8 mouse cellular contexts compared by ENCODE assay signal in the genomic region with DNA sequence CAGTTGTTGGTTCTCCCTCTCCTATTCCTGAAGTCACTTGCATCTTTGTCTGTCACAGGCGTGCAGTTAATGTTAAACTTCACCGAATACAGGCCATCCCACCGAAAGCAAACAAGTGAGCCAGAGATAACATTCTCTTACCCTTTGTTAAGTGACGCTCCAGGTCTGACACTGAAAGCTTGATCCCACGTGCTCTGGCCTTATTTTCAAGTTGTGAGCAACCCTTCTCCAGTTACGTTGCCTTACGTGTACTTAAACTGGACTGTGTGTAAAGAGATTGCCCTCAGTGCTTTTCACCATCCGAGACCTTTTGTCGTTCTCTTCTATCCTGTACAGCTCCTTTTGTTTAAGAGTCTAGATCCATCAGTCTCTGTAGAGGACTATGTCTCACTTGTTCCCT. TPM values are rescaled to one million over a fixed set of nuclear protein-coding genes. Genes with fewer than 3 reads are reported as not detected.
A peak's percentile ranks its signal among the peaks of the same experiment; 100 is the strongest.
DNase-seq lines count a peak whose midpoint lies in the region; ATAC-seq and TF ChIP-seq lines count a peak whose summit lies in the region.

No protein-coding gene starts in this region.

- no peaks in the 10 kb centered on the region for H3K9me3 ChIP-seq in lung, postnatal 0 days (ENCODE audit: low read length)
- H3K9me3 ChIP-seq in limb, embryonic 13.5 days, result no peaks in the 10 kb centered on the region
- H3K9me3 ChIP-seq in stomach, embryonic 16.5 days (replicated peaks; ENCODE audit: control insufficient read depth, low read length), result no peaks in the 10 kb centered on the region

- TF ChIP-seq EP300 in lung, postnatal 0 days (IDR thresholded peaks at IDR 0.05), result no peak

- TF ChIP-seq CTCF in lung, postnatal 0 days (IDR thresholded peaks at IDR 0.05), result no peak

- DNase-seq in embryo, embryonic 10 days (ENCODE audit: low spot score), result peak; percentile 36
- DNase-seq in embryo, embryonic 10.5 days (ENCODE audit: low spot score), result no peak
- DNase-seq in lung, postnatal 0 days (ENCODE audit: low spot score), result no peak
- no peak for DNase-seq in lung, postnatal 4 days
- no peak for DNase-seq in thymus, postnatal 4 days
- DNase-seq in natural killer cell, adult 2 months (ENCODE audit: low spot score in 2 of 2), result no peak

- H3K4me3 ChIP-seq in lung, postnatal 0 days (ENCODE audit: low read depth, low read length), result peak overlapping the region; percentile 66; the same call in 1 of the 2 replicates
- H3K4me3 ChIP-seq in limb, embryonic 13.5 days, result peak overlapping the region; percentile 68
- H3K4me3 ChIP-seq in stomach, embryonic 16.5 days (replicated peaks; ENCODE audit: low read length), result peak overlapping the region; percentile 66

- H3K27ac ChIP-seq in lung, postnatal 0 days (ENCODE audit: low read length), result 0 out of 2 replicates have a peak overlapping the region, but pooled peaks have one; percentile 7
- no peak overlapping the region for H3K27ac ChIP-seq in limb, embryonic 13.5 days
- H3K27ac ChIP-seq in stomach, embryonic 16.5 days (ENCODE audit: low read length), result no peak overlapping the region; the same call in 1 of the 2 replicates

- no peaks in the 10 kb centered on the region for H3K27me3 ChIP-seq in lung, postnatal 0 days (replicated peaks; ENCODE audit: insufficient read depth, low read length)
- no peaks in the 10 kb centered on the region for H3K27me3 ChIP-seq in limb, embryonic 13.5 days
- no peaks in the 10 kb centered on the region; the same call in 1 of the 2 replicates for H3K27me3 ChIP-seq in stomach, embryonic 16.5 days (ENCODE audit: control insufficient read depth, insufficient read depth, low read length)

- H3K9ac ChIP-seq in lung, postnatal 0 days (replicated peaks; ENCODE audit: low read depth), result peak overlapping the region; percentile 8; the same call in 1 of the 2 replicates
- H3K9ac ChIP-seq in limb, embryonic 13.5 days, result no peak overlapping the region
- peak overlapping the region; percentile 45 for H3K9ac ChIP-seq in stomach, embryonic 16.5 days (ENCODE audit: low read length)

- ATAC-seq in lung, postnatal 0 days, result no peak
- no peak for ATAC-seq in limb, embryonic 13.5 days (ENCODE audit: low FRiP score, low read depth)
- no peak for ATAC-seq in stomach, embryonic 16.5 days (ENCODE audit: insufficient read depth, low FRiP score)

- WGBS in lung, postnatal 0 days, result 26% methylated on average over 9 of the region's 9 CpGs
- 54% methylated on average over 9 of the region's 9 CpGs for WGBS in limb, embryonic 13.5 days
- WGBS in stomach, embryonic 16.5 days, result 22% methylated on average over 9 of the region's 9 CpGs

- peaks cover 3% of the 10 kb centered on the region; the same call in 1 of the 2 replicates for H3K4me1 ChIP-seq in lung, postnatal 0 days (ENCODE audit: insufficient read depth, low read depth, low read length)
- peaks cover 31% of the 10 kb centered on the region for H3K4me1 ChIP-seq in limb, embryonic 13.5 days
- H3K4me1 ChIP-seq in stomach, embryonic 16.5 days (ENCODE audit: control insufficient read depth, insufficient read depth, low read length), result peaks cover 7% of the 10 kb centered on the region

- peak overlapping the region; percentile 72 for H3K4me2 ChIP-seq in lung, postnatal 0 days (replicated peaks; ENCODE audit: low read depth, low read length)
- peak overlapping the region; percentile 85 for H3K4me2 ChIP-seq in limb, embryonic 13.5 days (replicated peaks)
- peak overlapping the region; percentile 60 for H3K4me2 ChIP-seq in stomach, embryonic 16.5 days (ENCODE audit: low read depth, low read length)

- no peaks in the 10 kb centered on the region for H3K36me3 ChIP-seq in lung, postnatal 0 days (ENCODE audit: insufficient read depth, low read length)
- H3K36me3 ChIP-seq in limb, embryonic 13.5 days, result peaks cover 17% of the 10 kb centered on the region
- no peaks in the 10 kb centered on the region for H3K36me3 ChIP-seq in stomach, embryonic 16.5 days (ENCODE audit: control insufficient read depth, insufficient read depth, low read length)

RNA-seq across cellular contexts. Expression of a gene that starts 2.2 kb away (rescaled TPM):
- 11.4 and 12.4 TPM in 2 replicates for polyA plus RNA-seq in lung, postnatal 0 days (2015; fragmentation: Nextera tagmentation; extraction: Ambion mirVana)
- 15.6 and 16.4 TPM in 2 replicates for polyA plus RNA-seq in limb, embryonic 13.5 days (2015; fragmentation: Nextera tagmentation; extraction: Ambion mirVana)
- 22.0 and 22.4 TPM in 2 replicates for polyA plus RNA-seq in stomach, embryonic 16.5 days (2015; fragmentation: Nextera tagmentation; extraction: Ambion mirVana)

RNA-seq across cellular contexts. Expression of a gene that starts 5.9 kb away (rescaled TPM):
- polyA plus RNA-seq in lung, postnatal 0 days (2015; fragmentation: Nextera tagmentation; extraction: Ambion mirVana), result 8.0 and 8.3 TPM in 2 replicates
- polyA plus RNA-seq in limb, embryonic 13.5 days (2015; fragmentation: Nextera tagmentation; extraction: Ambion mirVana), result 2.4 and 5.4 TPM in 2 replicates
- 4.7 and 7.9 TPM in 2 replicates for polyA plus RNA-seq in stomach, embryonic 16.5 days (2015; fragmentation: Nextera tagmentation; extraction: Ambion mirVana)
